Mouse (Mus musculus): ENCODE data around the gene Mov10l1. TPM values are rescaled to one million over a fixed set of nuclear protein-coding genes. Genes with fewer than 3 reads are reported as not detected.

Gene Mov10l1
- polyA plus RNA-seq, 1 experiment from 2014 or later, result not detected

- Histone ChIP-seq H3K4me1 (ENCODE audit: control insufficient read depth, insufficient read depth, low read length) (peaks cover 20% of the 10 kb centered on the region), H3K9me3 (ENCODE audit: control insufficient read depth, low read length) (no peaks in the 10 kb centered on the region), H3K36me3 (ENCODE audit: control insufficient read depth, insufficient read depth, low read length) (peaks cover 4% of the 10 kb centered on the region; the same call in 1 of the 2 replicates), H3K27me3 (ENCODE audit: control insufficient read depth, insufficient read depth, low read length) (0 out of 2 replicates have a peak, but pooled peaks cover 3% of the 10 kb centered on the region), H3K9ac (ENCODE audit: low read depth, low read length) (peak overlapping the region; percentile 86), H3K4me3 (ENCODE audit: low read length) (peak overlapping the region; percentile 67), H3K4me2 (replicated peaks; ENCODE audit: low read depth, low read length) (peak overlapping the region; percentile 89), H3K27ac (ENCODE audit: low read depth, low read length) (peak overlapping the region; percentile 80)
- peak; percentile 94 for ATAC-seq (ENCODE audit: low FRiP score, low TSS enrichment)
- under 1% methylated on average over 26 of the region's 59 CpGs for WGBS
Observed at GRCm38 (mm10) chr15:89075478-89076147, 92.9 kb downstream of the Mov10l1 start.

- Histone ChIP-seq H3K4me2 (replicated peaks; ENCODE audit: low read depth, low read length) (peak overlapping the region; percentile 89), H3K27me3 (ENCODE audit: control insufficient read depth, insufficient read depth, low read length) (0 out of 2 replicates have a peak, but pooled peaks cover 3% of the 10 kb centered on the region), H3K4me3 (ENCODE audit: low read length) (peak overlapping the region; percentile 67), H3K9me3 (ENCODE audit: control insufficient read depth, low read length) (no peaks in the 10 kb centered on the region), H3K36me3 (ENCODE audit: control insufficient read depth, insufficient read depth, low read length) (peaks cover 4% of the 10 kb centered on the region; the same call in 1 of the 2 replicates), H3K9ac (ENCODE audit: low read depth, low read length) (peak overlapping the region; percentile 86), H3K4me1 (ENCODE audit: control insufficient read depth, insufficient read depth, low read length) (peaks cover 20% of the 10 kb centered on the region), H3K27ac (ENCODE audit: low read depth, low read length) (peak overlapping the region; percentile 80)
- peak; percentile 67 for ATAC-seq (ENCODE audit: low FRiP score, low TSS enrichment)
- WGBS, result 2% methylated on average over 15 of the region's 39 CpGs
Observed at GRCm38 (mm10) chr15:89076156-89076731, 93.5 kb downstream of the Mov10l1 start.

- no peaks in the 10 kb centered on the region for H3K9me3 ChIP-seq (ENCODE audit: control insufficient read depth, low read length)
- no peak for ATAC-seq (ENCODE audit: low FRiP score, low TSS enrichment)
- peaks cover 18% of the 10 kb centered on the region; the same call in 1 of the 2 replicates for H3K36me3 ChIP-seq (ENCODE audit: control insufficient read depth, insufficient read depth, low read length)
- 52% methylated on average over 9 of the region's 9 CpGs for WGBS
- no peak overlapping the region for H3K27ac ChIP-seq (ENCODE audit: low read depth, low read length)
- H3K9ac ChIP-seq (ENCODE audit: low read depth, low read length), result no peak overlapping the region
- H3K27me3 ChIP-seq (ENCODE audit: control insufficient read depth, insufficient read depth, low read length), result no peaks in the 10 kb centered on the region
- H3K4me2 ChIP-seq (replicated peaks; ENCODE audit: low read depth, low read length), result peak overlapping the region; percentile 0; the same call in 1 of the 2 replicates
- H3K4me3 ChIP-seq (ENCODE audit: low read length), result no peak overlapping the region
- peaks cover 20% of the 10 kb centered on the region for H3K4me1 ChIP-seq (ENCODE audit: control insufficient read depth, insufficient read depth, low read length)
Observed at GRCm38 (mm10) chr15:89078208-89078836, 95.6 kb downstream of the Mov10l1 start.

GRCm38 (mm10) chr15:89083906-89084305 is 101.2 kb downstream of the Mov10l1 start:
- Histone ChIP-seq H3K36me3 (ENCODE audit: control insufficient read depth, insufficient read depth, low read length) (peaks cover 50% of the 10 kb centered on the region), H3K9ac (ENCODE audit: low read depth, low read length) (no peak overlapping the region), H3K27ac (ENCODE audit: low read depth, low read length) (no peak overlapping the region), H3K9me3 (ENCODE audit: control insufficient read depth, low read length) (no peaks in the 10 kb centered on the region), H3K4me1 (ENCODE audit: control insufficient read depth, insufficient read depth, low read length) (no peaks in the 10 kb centered on the region), H3K27me3 (ENCODE audit: control insufficient read depth, insufficient read depth, low read length) (no peaks in the 10 kb centered on the region), H3K4me3 (ENCODE audit: low read length) (no peak overlapping the region), H3K4me2 (replicated peaks; ENCODE audit: low read depth, low read length) (no peak overlapping the region)
- no peak for ATAC-seq (ENCODE audit: low FRiP score, low TSS enrichment)
- WGBS, result 83% methylated on average over 1 of the region's 1 CpGs

GRCm38 (mm10) chr15:89084826-89085225 is 102.1 kb downstream of the Mov10l1 start:
- WGBS, result 94% methylated on average over 2 of the region's 2 CpGs
- no peak for ATAC-seq (ENCODE audit: low FRiP score, low TSS enrichment)
- Histone ChIP-seq H3K4me3 (ENCODE audit: low read length) (no peak overlapping the region), H3K27me3 (ENCODE audit: control insufficient read depth, insufficient read depth, low read length) (no peaks in the 10 kb centered on the region), H3K4me1 (ENCODE audit: control insufficient read depth, insufficient read depth, low read length) (peaks cover under 1% of the 10 kb centered on the region; the same call in 1 of the 2 replicates), H3K9ac (ENCODE audit: low read depth, low read length) (no peak overlapping the region), H3K9me3 (ENCODE audit: control insufficient read depth, low read length) (no peaks in the 10 kb centered on the region), H3K4me2 (replicated peaks; ENCODE audit: low read depth, low read length) (no peak overlapping the region), H3K27ac (ENCODE audit: low read depth, low read length) (no peak overlapping the region), H3K36me3 (ENCODE audit: control insufficient read depth, insufficient read depth, low read length) (peaks cover 48% of the 10 kb centered on the region)

GRCm38 (mm10) chr15:89088607-89089247 is 106.0 kb downstream of the Mov10l1 start, which contains the start of gene Selenoo:
Gene Selenoo (plus strand): TSS chr15:89089084.
- ATAC-seq (ENCODE audit: low FRiP score, low TSS enrichment), result peak; percentile 98

GRCm38 (mm10) chr15:89089248-89090051 is 106.7 kb downstream of the Mov10l1 start:
- peaks cover 47% of the 10 kb centered on the region for H3K36me3 ChIP-seq (ENCODE audit: control insufficient read depth, insufficient read depth, low read length)
- H3K27me3 ChIP-seq (ENCODE audit: control insufficient read depth, insufficient read depth, low read length), result no peaks in the 10 kb centered on the region
- H3K4me1 ChIP-seq (ENCODE audit: control insufficient read depth, insufficient read depth, low read length), result peaks cover 9% of the 10 kb centered on the region; the same call in 1 of the 2 replicates
- peak overlapping the region; percentile 95 for H3K4me3 ChIP-seq (ENCODE audit: low read length)
- 3% methylated on average over 63 of the region's 68 CpGs for WGBS
- H3K9me3 ChIP-seq (ENCODE audit: control insufficient read depth, low read length), result no peaks in the 10 kb centered on the region
- H3K9ac ChIP-seq (ENCODE audit: low read depth, low read length), result peak overlapping the region; percentile 95
- peak; percentile 64 for ATAC-seq (ENCODE audit: low FRiP score, low TSS enrichment)
- peak overlapping the region; percentile 74; the same call in 1 of the 2 replicates for H3K27ac ChIP-seq (ENCODE audit: low read depth, low read length)
- H3K4me2 ChIP-seq (replicated peaks; ENCODE audit: low read depth, low read length), result peak overlapping the region; percentile 80

More at GRCm38 (mm10) chr15:89088607-89089247, 106.0 kb downstream of the Mov10l1 start, which contains the start of gene Selenoo:
- peak within 1 kb of the TSS; percentile 95 for H3K4me3 ChIP-seq (ENCODE audit: low read length)
- H3K27me3 ChIP-seq (ENCODE audit: control insufficient read depth, insufficient read depth, low read length), result no peaks in the 10 kb centered on the region
- H3K36me3 ChIP-seq (ENCODE audit: control insufficient read depth, insufficient read depth, low read length), result peaks cover 46% of the 10 kb centered on the region
- peak within 1 kb of the TSS; percentile 95 for H3K9ac ChIP-seq (ENCODE audit: low read depth, low read length)
- peaks cover 9% of the 10 kb centered on the region; the same call in 1 of the 2 replicates for H3K4me1 ChIP-seq (ENCODE audit: control insufficient read depth, insufficient read depth, low read length)
- peak within 1 kb of the TSS; percentile 80 for H3K4me2 ChIP-seq (replicated peaks; ENCODE audit: low read depth, low read length)
- 2% methylated on average over 28 of the region's 38 CpGs for WGBS
- no peaks in the 10 kb centered on the region for H3K9me3 ChIP-seq (ENCODE audit: control insufficient read depth, low read length)
- H3K27ac ChIP-seq (ENCODE audit: low read depth, low read length), result peak within 1 kb of the TSS; percentile 74; the same call in 1 of the 2 replicates

- no peaks in the 10 kb centered on the region for H3K27me3 ChIP-seq (ENCODE audit: control insufficient read depth, insufficient read depth, low read length)
- no peak overlapping the region for H3K27ac ChIP-seq (ENCODE audit: low read depth, low read length)
- H3K4me2 ChIP-seq (replicated peaks; ENCODE audit: low read depth, low read length), result no peak overlapping the region
- no peak overlapping the region for H3K4me3 ChIP-seq (ENCODE audit: low read length)
- 87% methylated on average over 4 of the region's 4 CpGs for WGBS
- H3K4me1 ChIP-seq (ENCODE audit: control insufficient read depth, insufficient read depth, low read length), result peaks cover 9% of the 10 kb centered on the region; the same call in 1 of the 2 replicates
- no peak for ATAC-seq (ENCODE audit: low FRiP score, low TSS enrichment)
- H3K36me3 ChIP-seq (ENCODE audit: control insufficient read depth, insufficient read depth, low read length), result peaks cover 46% of the 10 kb centered on the region
- no peaks in the 10 kb centered on the region for H3K9me3 ChIP-seq (ENCODE audit: control insufficient read depth, low read length)
- H3K9ac ChIP-seq (ENCODE audit: low read depth, low read length), result no peak overlapping the region
Observed at GRCm38 (mm10) chr15:89090662-89091061, 108.0 kb downstream of the Mov10l1 start.
